Mouse (Mus musculus): Measurements from ENCODE around the gene Samd8. TPM values are rescaled to one million over a fixed set of nuclear protein-coding genes. Genes with fewer than 3 reads are reported as not detected.

Samd8 gene
- polyA plus RNA-seq, 1 experiment from 2014 or later = 11.6 TPM

GRCm38 (mm10) chr14:21729031-21729732 lies 21.1 kb upstream of the Samd8 start:
- Histone ChIP-seq H3K27me3 (ENCODE audit: insufficient read depth, poor library complexity, severe bottlenecking) (no peaks in the 10 kb centered on the region), H3K4me1 (peaks cover 22% of the 10 kb centered on the region), H3K36me3 (no peaks in the 10 kb centered on the region), H3K27ac (peak overlapping the region; percentile 57; the same call in 1 of the 2 replicates), H3K4me3 (no peak overlapping the region), H3K9me3 (no peaks in the 10 kb centered on the region)
- peak; percentile 73 for DNase-seq (ENCODE audit: low spot score)
- 50% methylated on average over 6 of the region's 6 CpGs for WGBS

DNA sequence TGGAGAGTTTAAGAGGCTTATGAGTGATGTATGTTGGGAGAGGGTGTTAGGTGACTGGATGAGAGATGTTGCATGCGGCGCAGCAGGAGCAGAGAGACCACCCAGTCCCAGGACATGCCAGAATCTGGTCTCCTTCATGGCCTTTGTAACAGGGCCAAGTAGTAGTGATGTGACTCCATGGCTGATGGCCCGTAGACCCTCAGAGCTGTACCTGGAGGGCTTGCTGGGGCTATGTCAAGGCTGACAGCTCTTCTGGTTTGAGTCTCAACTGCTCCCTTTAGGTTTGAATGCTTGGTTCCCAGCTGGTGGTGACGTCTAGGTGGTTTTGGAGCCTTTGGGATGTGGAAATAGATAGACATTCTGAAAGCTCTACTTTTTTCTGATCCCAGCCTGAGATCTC lies 20.4 kb upstream of the Samd8 start:
- H3K4me3 ChIP-seq = no peak overlapping the region
- 86% methylated on average over 4 of the region's 4 CpGs for WGBS
- no peaks in the 10 kb centered on the region for H3K36me3 ChIP-seq
- peak; percentile 66 for DNase-seq (ENCODE audit: low spot score)
- H3K27me3 ChIP-seq (ENCODE audit: insufficient read depth, poor library complexity, severe bottlenecking) = no peaks in the 10 kb centered on the region
- peaks cover 20% of the 10 kb centered on the region for H3K4me1 ChIP-seq
- H3K9me3 ChIP-seq = no peaks in the 10 kb centered on the region
- no peak overlapping the region for H3K27ac ChIP-seq

- H3K4me3 ChIP-seq = no peak overlapping the region
- peaks cover 16% of the 10 kb centered on the region for H3K4me1 ChIP-seq
- no peaks in the 10 kb centered on the region for H3K9me3 ChIP-seq
- H3K27ac ChIP-seq = no peak overlapping the region
- WGBS = 84% methylated on average over 15 of the region's 15 CpGs
- no peaks in the 10 kb centered on the region for H3K27me3 ChIP-seq (ENCODE audit: insufficient read depth, poor library complexity, severe bottlenecking)
- no peaks in the 10 kb centered on the region for H3K36me3 ChIP-seq
- peak; percentile 70 for DNase-seq (ENCODE audit: low spot score)
Observed at GRCm38 (mm10) chr14:21733131-21733905, 17.0 kb upstream of the Samd8 start.

DNA sequence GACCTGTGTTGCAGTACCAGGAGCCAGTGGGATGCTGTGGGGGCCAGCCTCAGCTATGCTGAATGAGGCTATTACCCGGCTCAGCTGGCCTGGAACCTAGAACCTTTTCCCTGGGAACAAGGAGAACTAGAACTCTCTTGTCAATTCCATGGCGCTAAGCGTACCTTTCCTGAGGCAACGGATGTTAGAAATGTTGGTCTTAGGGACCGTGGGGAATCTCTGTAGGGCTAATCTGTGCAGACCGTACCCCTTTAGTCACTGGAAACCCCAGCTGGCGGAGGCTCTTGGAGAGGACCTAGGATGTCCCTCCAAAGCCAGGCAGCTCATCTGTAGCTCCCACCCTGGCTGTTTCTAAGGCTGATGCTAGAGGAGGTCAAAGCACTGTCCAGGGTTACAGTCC lies 10.0 kb upstream of the Samd8 start:
- no peaks in the 10 kb centered on the region for H3K36me3 ChIP-seq
- 86% methylated on average over 7 of the region's 7 CpGs for WGBS
- no peak for DNase-seq (ENCODE audit: low spot score)
- H3K27ac ChIP-seq = no peak overlapping the region
- H3K4me3 ChIP-seq = no peak overlapping the region
- peaks cover 32% of the 10 kb centered on the region for H3K27me3 ChIP-seq (ENCODE audit: insufficient read depth, poor library complexity, severe bottlenecking)
- H3K9me3 ChIP-seq = no peaks in the 10 kb centered on the region
- peaks cover 12% of the 10 kb centered on the region for H3K4me1 ChIP-seq

DNA sequence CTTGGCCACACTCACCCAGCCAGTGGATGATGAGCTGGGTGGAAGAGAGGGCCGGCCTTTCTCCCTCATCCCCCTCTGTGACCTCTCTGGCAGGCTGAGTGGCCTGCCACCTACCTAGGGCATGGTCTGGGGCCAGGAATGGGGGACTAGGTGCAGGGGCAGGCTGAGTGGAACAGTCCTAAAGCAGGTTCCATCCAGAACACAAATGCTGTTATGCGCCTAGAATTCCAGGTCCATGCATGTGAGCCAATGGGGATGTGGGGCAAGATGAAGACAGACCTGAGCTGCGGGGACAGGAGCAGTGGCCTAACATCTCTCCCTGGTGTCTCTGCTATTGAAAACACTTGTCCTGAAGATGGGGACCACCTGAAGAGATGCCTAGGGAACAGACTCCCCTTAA lies 9.0 kb upstream of the Samd8 start:
- H3K4me3 ChIP-seq = no peak overlapping the region
- peaks cover 12% of the 10 kb centered on the region for H3K4me1 ChIP-seq
- no peak for DNase-seq (ENCODE audit: low spot score)
- WGBS = 83% methylated on average over 3 of the region's 3 CpGs
- no peaks in the 10 kb centered on the region for H3K36me3 ChIP-seq
- H3K27me3 ChIP-seq (ENCODE audit: insufficient read depth, poor library complexity, severe bottlenecking) = peaks cover 32% of the 10 kb centered on the region
- peak overlapping the region; percentile 37; the same call in 1 of the 2 replicates for H3K27ac ChIP-seq
- H3K9me3 ChIP-seq = no peaks in the 10 kb centered on the region

DNA sequence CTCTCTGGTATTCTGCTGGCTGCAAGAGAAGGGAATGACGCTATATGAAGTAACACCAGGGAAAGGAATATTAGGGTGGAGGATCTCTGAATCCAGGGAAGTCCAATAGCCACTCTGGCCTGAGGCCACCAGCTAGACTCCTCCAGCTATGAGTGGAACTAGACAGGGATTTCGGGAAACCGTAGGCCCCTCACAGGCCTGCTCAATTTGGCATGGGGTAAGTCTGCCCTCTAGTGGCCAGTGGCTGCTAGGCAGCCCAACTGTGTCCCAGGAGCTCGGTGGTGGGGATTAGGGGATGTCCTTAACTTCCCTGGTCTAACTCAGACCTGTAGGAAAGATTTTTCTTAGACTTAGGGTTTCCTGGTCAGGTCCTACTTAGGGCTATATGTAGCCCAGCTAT lies 8.5 kb upstream of the Samd8 start:
- H3K9me3 ChIP-seq = no peaks in the 10 kb centered on the region
- WGBS = 11% methylated on average over 4 of the region's 4 CpGs
- H3K4me3 ChIP-seq = no peak overlapping the region
- H3K27me3 ChIP-seq (ENCODE audit: insufficient read depth, poor library complexity, severe bottlenecking) = peaks cover 32% of the 10 kb centered on the region
- DNase-seq (ENCODE audit: low spot score) = peak; percentile 88
- H3K27ac ChIP-seq = no peak overlapping the region; the same call in 1 of the 2 replicates
- peaks cover 12% of the 10 kb centered on the region for H3K4me1 ChIP-seq
- no peaks in the 10 kb centered on the region for H3K36me3 ChIP-seq

DNA sequence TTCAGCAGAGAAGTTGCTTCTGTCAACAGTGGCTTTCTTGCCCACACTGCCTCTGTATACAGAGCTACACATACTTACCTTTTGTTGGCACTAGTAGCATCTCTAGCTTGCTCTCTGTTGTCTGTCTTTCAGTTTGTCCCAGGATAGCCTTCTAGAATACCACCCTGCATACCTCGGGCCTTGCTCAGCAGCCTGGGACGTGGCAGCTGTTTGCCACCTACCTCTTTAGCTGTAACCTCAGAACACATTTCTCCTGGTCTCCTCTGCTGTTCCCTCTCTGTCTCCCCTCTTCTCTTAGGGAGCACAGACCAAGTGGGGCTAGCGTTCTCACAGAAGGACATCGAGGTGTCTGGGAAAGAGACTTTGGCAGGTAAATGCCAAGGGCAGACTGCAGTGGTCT lies 7.9 kb upstream of the Samd8 start:
- Histone ChIP-seq H3K27ac (no peak overlapping the region), H3K36me3 (no peaks in the 10 kb centered on the region), H3K27me3 (ENCODE audit: insufficient read depth, poor library complexity, severe bottlenecking) (peaks cover 32% of the 10 kb centered on the region), H3K4me1 (peaks cover 12% of the 10 kb centered on the region), H3K9me3 (no peaks in the 10 kb centered on the region), H3K4me3 (no peak overlapping the region)
- no peak for DNase-seq (ENCODE audit: low spot score)
- WGBS = 90% methylated on average over 4 of the region's 4 CpGs

- H3K4me1 ChIP-seq = peaks cover 17% of the 10 kb centered on the region
- H3K27me3 ChIP-seq (ENCODE audit: insufficient read depth, poor library complexity, severe bottlenecking) = peaks cover 32% of the 10 kb centered on the region
- no peak for DNase-seq (ENCODE audit: low spot score)
- H3K4me3 ChIP-seq = no peak overlapping the region
- H3K27ac ChIP-seq = no peak overlapping the region
- 92% methylated on average over 1 of the region's 1 CpGs for WGBS
- no peaks in the 10 kb centered on the region for H3K9me3 ChIP-seq
- no peaks in the 10 kb centered on the region for H3K36me3 ChIP-seq
Observed at GRCm38 (mm10) chr14:21744169-21744568, 6.2 kb upstream of the Samd8 start.

DNA sequence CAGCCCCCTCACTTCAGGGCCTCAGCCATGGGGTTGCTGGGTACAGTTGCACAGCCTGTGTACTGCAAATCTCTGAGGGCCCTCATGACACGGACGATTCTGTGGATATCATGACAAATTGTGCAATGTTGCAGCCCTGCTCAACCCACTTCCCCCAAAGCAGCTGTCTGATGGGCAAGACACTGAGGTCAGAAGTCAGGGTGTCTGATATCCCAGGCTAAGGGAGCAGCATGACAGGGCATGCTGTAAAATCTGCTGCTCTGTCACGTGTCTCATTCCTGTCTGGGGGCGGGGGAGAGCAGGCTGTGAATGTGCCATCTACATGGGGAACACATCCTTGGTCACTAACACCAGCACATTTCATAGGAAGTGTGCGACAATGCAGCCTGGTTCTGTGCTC lies 5.2 kb upstream of the Samd8 start:
- WGBS = 70% methylated on average over 5 of the region's 5 CpGs
- Histone ChIP-seq H3K27me3 (ENCODE audit: insufficient read depth, poor library complexity, severe bottlenecking) (peaks cover 29% of the 10 kb centered on the region), H3K9me3 (no peaks in the 10 kb centered on the region), H3K4me3 (no peak overlapping the region), H3K36me3 (no peaks in the 10 kb centered on the region), H3K4me1 (peaks cover 24% of the 10 kb centered on the region), H3K27ac (no peak overlapping the region)
- no peak for DNase-seq (ENCODE audit: low spot score)

- H3K36me3 ChIP-seq = no peaks in the 10 kb centered on the region
- no peak overlapping the region for H3K4me3 ChIP-seq
- H3K9me3 ChIP-seq = no peaks in the 10 kb centered on the region
- H3K27me3 ChIP-seq (ENCODE audit: insufficient read depth, poor library complexity, severe bottlenecking) = peaks cover 19% of the 10 kb centered on the region
- DNase-seq (ENCODE audit: low spot score) = no peak
- no peak overlapping the region for H3K27ac ChIP-seq
- 82% methylated on average over 8 of the region's 8 CpGs for WGBS
- H3K4me1 ChIP-seq = peaks cover 29% of the 10 kb centered on the region
Observed at GRCm38 (mm10) chr14:21746251-21746650, 4.1 kb upstream of the Samd8 start.

DNA sequence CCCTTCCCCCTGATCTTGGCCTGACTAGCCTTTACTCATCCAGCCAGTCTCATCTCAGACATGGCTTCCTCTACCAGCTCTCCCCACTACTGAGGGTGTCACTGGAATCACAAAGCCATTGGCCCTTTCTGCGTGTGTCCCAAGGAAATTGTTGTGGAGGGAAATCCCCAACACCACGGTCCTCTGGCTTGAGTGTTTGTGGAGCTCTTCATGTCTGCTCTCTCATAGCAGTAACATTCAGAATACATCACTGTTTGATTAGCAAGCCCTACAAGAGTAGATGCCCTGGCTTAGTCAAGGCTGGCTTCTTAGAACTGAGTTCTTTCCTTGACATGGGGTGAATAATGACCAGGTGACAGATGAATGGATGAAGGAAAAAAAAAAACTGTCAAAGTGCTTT lies 3.5 kb upstream of the Samd8 start:
- Histone ChIP-seq H3K4me3 (no peak overlapping the region), H3K4me1 (peaks cover 30% of the 10 kb centered on the region), H3K27ac (no peak overlapping the region), H3K9me3 (no peaks in the 10 kb centered on the region), H3K36me3 (no peaks in the 10 kb centered on the region), H3K27me3 (ENCODE audit: insufficient read depth, poor library complexity, severe bottlenecking) (peaks cover 19% of the 10 kb centered on the region)
- no peak for DNase-seq (ENCODE audit: low spot score)
- 75% methylated on average over 2 of the region's 2 CpGs for WGBS

GRCm38 (mm10) chr14:21747436-21748141 lies 2.7 kb upstream of the Samd8 start:
- peak; percentile 60 for DNase-seq (ENCODE audit: low spot score)
- H3K9me3 ChIP-seq = no peaks in the 10 kb centered on the region
- WGBS = 69% methylated on average over 14 of the region's 14 CpGs

More at GRCm38 (mm10) chr14:21747436-21748141, 2.7 kb upstream of the Samd8 start:
- Histone ChIP-seq H3K36me3 (no peaks in the 10 kb centered on the region), H3K27ac (no peak overlapping the region), H3K4me1 (peaks cover 31% of the 10 kb centered on the region), H3K4me3 (no peak overlapping the region), H3K27me3 (ENCODE audit: insufficient read depth, poor library complexity, severe bottlenecking) (peaks cover 13% of the 10 kb centered on the region)
